Mouse (Mus musculus) hindbrain, embryonic 14.5 days (tissue): ENCODE data around the gene Pomp. TPM values are rescaled to one million over a fixed set of nuclear protein-coding genes. Genes with fewer than 3 reads are reported as not detected.

Source experiments
- polyA plus RNA-seq: library from polyadenylated mRNA; unstranded; fragments of >200 nt; fragmentation: Nextera tagmentation; extraction: Ambion mirVana; gene quantifications from 2 replicates; pipeline ENCODE4 v1.2.1, GENCODE M21; 2014

Pomp gene
- polyA plus RNA-seq, 1 experiment from 2014 or later, result 544 TPM

Other genes starting within 250 kb of the Pomp start
- gene Flt1, start 134.4 kb upstream of the Pomp start, polyA plus RNA-seq, result 13.2 and 13.8 TPM in 2 replicates
- gene Slc46a3, start 34.4 kb downstream of the Pomp start, polyA plus RNA-seq, result 5.3 and 5.5 TPM in 2 replicates
- 42.0 and 49.4 TPM in 2 replicates for gene Mtus2, start 96.9 kb downstream of the Pomp start, polyA plus RNA-seq